Mouse (Mus musculus) kidney, embryonic 16.5 days (tissue): ENCODE measurements around the gene Paqr5. TPM values are rescaled to one million over a fixed set of nuclear protein-coding genes. Genes with fewer than 3 reads are reported as not detected.
A peak's percentile ranks its signal among the peaks of the same experiment; 100 is the strongest.

Source experiments
- ATAC-seq: fragments of 200-750 bp; cut with Nextera tagmentation; 2 replicates; pipeline ENCODE4 v1.8.0; 2017; ENCODE audit warnings: moderate TSS enrichment; ENCODE audit not compliant: low FRiP score, low TSS enrichment
- H3K27ac ChIP-seq: fragments of 300-500 bp; sonication (generic); 2 replicates; pipeline ENCODE4 v1.5.1; 2014; ENCODE audit warnings: low read length
- H3K27me3 ChIP-seq: fragments of 300-500 bp; sonication (generic); 2 replicates; pipeline ENCODE4 v1.6.1; 2014; ENCODE audit warnings: low read length, control low read depth, mixed read lengths; ENCODE audit not compliant: insufficient read depth
- H3K36me3 ChIP-seq: fragments of 300-500 bp; sonication (generic); 2 replicates; pipeline ENCODE4 v1.6.1; 2014; ENCODE audit warnings: low read length, control low read depth, mixed read lengths; ENCODE audit not compliant: insufficient read depth
- H3K4me1 ChIP-seq: fragments of 300-500 bp; sonication (generic); 2 replicates; pipeline ENCODE4 v1.6.1; 2014; ENCODE audit warnings: low read length, control low read depth, mixed read lengths; ENCODE audit not compliant: insufficient read depth
- H3K4me2 ChIP-seq: fragments of 300-500 bp; sonication (generic); replicated peaks from 2 replicates; pipeline ENCODE4 v1.6.1; 2014; ENCODE audit warnings: low read depth, low read length
- H3K4me3 ChIP-seq: fragments of 300-500 bp; sonication (generic); 2 replicates; pipeline ENCODE4 v1.5.1; 2014; ENCODE audit warnings: mild to moderate bottlenecking, low read length
- H3K9ac ChIP-seq: fragments of 300-500 bp; sonication (generic); replicated peaks from 2 replicates; pipeline ENCODE4 v1.6.1; 2014; ENCODE audit warnings: low read length
- H3K9me3 ChIP-seq: fragments of 300-500 bp; sonication (generic); 2 replicates; pipeline ENCODE4 v1.6.1; 2016; ENCODE audit warnings: low read length, control low read depth
- WGBS: fragments of 180-500 bp; shearing (Covaris S2); extraction: QIAGEN DNeasy Blood & Tissue Kit; methylation state at CpG from one replicate; pipeline ENCODE4 v1.1.7; 2014; 5-methylcytosine and 5-hydroxymethylcytosine counted together
- polyA plus RNA-seq: library from polyadenylated mRNA; unstranded; fragments of >200 nt; fragmentation: Nextera tagmentation; extraction: Ambion mirVana; gene quantifications from 2 replicates; pipeline ENCODE4 v1.2.1, GENCODE M21; 2015

The Paqr5 gene
- polyA plus RNA-seq, 1 experiment from 2014 or later: 53.4 TPM

DNA sequence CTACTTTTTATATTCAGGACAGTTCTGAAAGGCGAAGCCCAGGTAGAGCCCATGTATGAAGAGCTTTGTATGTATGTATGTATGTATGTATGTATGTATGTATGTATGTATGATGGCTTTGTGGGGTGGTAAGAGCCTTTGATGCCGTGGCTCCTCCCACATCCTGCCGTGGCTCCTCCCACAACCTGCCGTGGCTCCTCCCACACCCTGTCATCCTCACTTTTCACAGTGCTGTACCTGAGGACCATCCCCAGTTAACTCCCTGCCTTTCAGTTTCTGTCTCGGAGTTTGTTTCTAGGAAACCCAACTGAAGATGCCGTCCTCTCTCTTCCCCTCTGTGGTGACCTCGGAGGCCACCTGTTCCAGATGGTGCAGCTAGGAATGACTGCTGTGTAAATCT lies 40.6 kb downstream of the Paqr5 start:
- Histone ChIP-seq H3K4me1 (no peaks in the 10 kb centered on the region), H3K4me2 (no peak overlapping the region), H3K27me3 (no peaks in the 10 kb centered on the region), H3K27ac (no peak overlapping the region), H3K36me3 (no peaks in the 10 kb centered on the region), H3K9me3 (no peaks in the 10 kb centered on the region), H3K9ac (no peak overlapping the region), H3K4me3 (no peak overlapping the region)
- ATAC-seq: no peak
- 82% methylated on average over 7 of the region's 7 CpGs for WGBS

DNA sequence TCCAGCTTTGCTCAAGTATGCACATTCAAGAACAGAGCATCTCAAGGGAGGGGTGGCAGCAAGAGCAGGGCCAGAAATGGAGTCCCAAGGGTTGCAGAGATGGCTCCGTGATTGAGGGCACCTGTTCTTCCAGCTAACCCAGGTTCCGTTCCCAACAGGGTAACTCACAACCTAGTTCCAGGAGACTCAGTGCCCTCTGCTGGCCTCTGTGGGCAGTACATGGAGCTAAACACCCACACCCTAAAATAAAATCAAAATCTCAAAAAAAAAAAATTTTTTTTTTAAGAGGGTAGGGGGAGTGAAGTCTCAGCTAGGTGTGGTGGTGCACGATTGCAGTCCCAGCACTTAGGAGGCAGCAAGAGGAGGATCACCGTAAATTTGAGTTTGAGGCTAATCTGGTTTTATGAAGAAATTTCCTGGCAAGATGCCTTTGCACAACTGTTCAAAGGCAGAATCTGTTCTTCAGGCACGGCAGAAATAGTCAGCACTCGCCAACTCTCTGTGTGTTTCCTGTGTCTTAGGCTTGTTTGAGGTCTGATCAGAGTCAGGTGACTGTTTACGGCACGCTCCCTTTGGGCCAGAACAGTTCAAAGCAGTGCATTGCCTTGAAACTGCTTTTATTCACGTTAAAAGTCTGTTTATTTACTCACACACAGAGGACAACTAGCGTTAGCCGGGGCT lies 41.3 kb downstream of the Paqr5 start:
- ATAC-seq: no peak
- 42% methylated on average over 11 of the region's 11 CpGs for WGBS

DNA sequence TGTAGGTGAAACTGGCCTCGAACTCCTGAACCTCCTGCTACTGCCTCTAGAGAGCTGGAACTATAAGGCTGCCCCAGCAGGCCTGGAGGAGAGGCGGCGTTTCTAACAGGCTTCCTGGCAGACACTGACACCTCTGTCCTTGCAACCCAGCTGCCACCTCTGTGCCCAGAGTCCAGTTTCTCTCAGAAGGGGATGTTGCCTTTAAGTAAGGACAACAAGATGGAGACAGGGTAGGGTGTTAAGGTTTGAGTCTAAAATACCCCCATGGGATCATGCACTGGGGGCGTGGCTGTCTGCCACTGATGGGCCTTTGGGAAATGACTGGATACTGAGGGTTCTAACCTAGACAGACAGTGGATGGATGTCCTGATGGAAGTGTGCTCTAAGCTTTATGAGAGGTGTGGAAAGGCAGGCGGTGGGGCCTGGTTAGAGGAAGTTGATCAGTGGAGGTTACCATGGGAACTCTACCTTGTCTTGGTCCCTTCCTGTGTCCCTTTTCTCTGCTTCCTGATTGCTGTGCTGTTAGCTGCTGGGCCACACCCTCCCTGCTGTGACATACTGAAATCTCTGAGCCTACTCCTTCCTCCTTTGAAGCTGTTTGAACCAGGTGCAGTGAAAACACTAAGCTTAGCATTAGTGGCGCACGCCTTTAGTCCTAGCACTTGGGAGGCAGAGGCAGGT lies 43.6 kb downstream of the Paqr5 start:
- no peak for ATAC-seq
- Histone ChIP-seq H3K9me3 (no peaks in the 10 kb centered on the region), H3K4me3 (no peak overlapping the region), H3K9ac (no peak overlapping the region), H3K27me3 (no peaks in the 10 kb centered on the region), H3K4me1 (no peaks in the 10 kb centered on the region), H3K27ac (no peak overlapping the region), H3K4me2 (no peak overlapping the region), H3K36me3 (no peaks in the 10 kb centered on the region)
- 85% methylated on average over 7 of the region's 7 CpGs for WGBS

More for the DNA sequence above, 41.3 kb downstream of the Paqr5 start:
- no peaks in the 10 kb centered on the region for H3K36me3 ChIP-seq
- H3K27ac ChIP-seq: no peak overlapping the region
- H3K9me3 ChIP-seq: no peaks in the 10 kb centered on the region
- H3K4me2 ChIP-seq: no peak overlapping the region
- no peaks in the 10 kb centered on the region for H3K4me1 ChIP-seq
- H3K9ac ChIP-seq: no peak overlapping the region
- H3K4me3 ChIP-seq: no peak overlapping the region
- no peaks in the 10 kb centered on the region for H3K27me3 ChIP-seq

DNA sequence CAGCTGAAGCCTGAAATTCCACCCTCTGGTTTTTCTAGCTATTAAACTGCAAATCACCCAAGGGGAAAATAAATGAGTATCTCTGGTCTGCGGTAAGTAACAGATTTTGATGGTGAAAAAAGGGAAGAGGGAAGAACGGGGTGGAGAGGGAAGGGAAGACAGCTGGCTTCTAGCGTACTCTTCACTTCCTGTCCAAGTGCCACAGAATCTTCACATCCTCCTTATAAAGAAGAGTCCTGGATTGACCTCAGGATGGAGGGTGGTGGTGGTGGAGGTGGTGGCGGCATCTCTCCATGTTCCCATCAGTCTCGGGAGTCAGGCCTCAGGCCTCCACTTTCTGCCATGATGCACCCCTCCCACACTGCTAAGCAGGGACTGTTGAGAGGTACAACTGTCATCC lies 44.8 kb downstream of the Paqr5 start:
- 73% methylated on average over 5 of the region's 5 CpGs for WGBS
- Histone ChIP-seq H3K4me2 (no peak overlapping the region), H3K27me3 (no peaks in the 10 kb centered on the region), H3K27ac (no peak overlapping the region), H3K9ac (no peak overlapping the region), H3K36me3 (no peaks in the 10 kb centered on the region), H3K4me1 (no peaks in the 10 kb centered on the region), H3K4me3 (no peak overlapping the region), H3K9me3 (no peaks in the 10 kb centered on the region)
- no peak for ATAC-seq

DNA sequence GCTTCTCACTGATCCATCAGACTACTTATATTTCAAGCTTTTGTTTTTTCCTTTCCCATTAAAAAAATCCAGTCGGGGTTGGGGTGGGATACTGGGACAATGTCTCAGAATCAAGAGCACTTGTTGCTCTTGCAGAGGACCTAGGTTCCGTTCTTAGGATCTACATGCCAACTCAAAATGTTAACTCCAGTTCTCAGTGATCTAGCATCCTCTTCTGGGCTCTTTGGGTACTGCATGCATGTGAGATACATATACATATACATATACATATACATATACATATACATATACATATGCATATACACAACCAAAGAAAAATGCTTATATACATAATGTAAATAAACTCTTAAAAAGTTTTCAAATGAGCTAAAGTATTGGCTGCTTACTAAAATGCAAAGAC lies 46.7 kb downstream of the Paqr5 start:
- WGBS: 87% methylated on average over 2 of the region's 2 CpGs

DNA sequence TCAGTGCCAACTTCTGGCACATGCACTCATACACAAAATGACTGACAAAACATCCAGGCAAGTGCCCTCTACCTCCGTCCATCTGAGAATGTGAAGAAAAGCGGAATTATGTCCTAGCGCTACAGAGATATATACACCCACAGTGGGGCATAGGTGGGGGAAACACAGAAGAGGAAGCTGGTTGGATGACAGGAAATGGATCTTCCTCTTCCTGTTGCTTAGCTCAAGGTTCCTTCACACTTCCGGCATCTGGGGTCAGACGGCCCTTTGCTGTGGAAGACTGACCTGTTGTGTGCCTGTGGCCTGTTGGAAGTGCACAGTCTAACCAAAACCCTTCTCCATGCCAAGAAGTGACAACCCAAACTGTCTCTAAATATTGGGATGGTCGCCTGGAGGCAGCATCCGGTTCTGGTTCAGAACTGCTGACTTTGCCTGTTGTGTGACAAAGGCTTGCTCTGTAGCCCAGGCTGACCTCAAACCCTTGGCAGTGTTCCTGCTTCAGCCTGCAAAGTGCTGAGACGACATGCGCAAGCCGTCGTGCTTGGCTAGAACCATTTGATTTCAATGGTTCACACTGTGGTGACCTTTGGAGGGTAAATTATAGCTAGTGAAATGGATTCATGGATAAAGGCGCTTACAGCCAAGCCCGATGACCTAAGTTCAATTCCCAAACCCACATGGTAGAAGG lies 49.3 kb downstream of the Paqr5 start:
- 72% methylated on average over 13 of the region's 13 CpGs for WGBS
- Histone ChIP-seq H3K9ac (no peak overlapping the region), H3K9me3 (no peaks in the 10 kb centered on the region), H3K36me3 (no peaks in the 10 kb centered on the region), H3K4me2 (no peak overlapping the region), H3K27me3 (no peaks in the 10 kb centered on the region), H3K4me3 (no peak overlapping the region), H3K4me1 (no peaks in the 10 kb centered on the region), H3K27ac (no peak overlapping the region)
- ATAC-seq: no peak

More for the DNA sequence above, 46.7 kb downstream of the Paqr5 start:
- no peak overlapping the region for H3K27ac ChIP-seq
- no peaks in the 10 kb centered on the region for H3K27me3 ChIP-seq
- H3K36me3 ChIP-seq: no peaks in the 10 kb centered on the region
- H3K4me3 ChIP-seq: no peak overlapping the region
- H3K9ac ChIP-seq: no peak overlapping the region
- no peaks in the 10 kb centered on the region for H3K9me3 ChIP-seq
- no peak for ATAC-seq
- no peaks in the 10 kb centered on the region for H3K4me1 ChIP-seq
- H3K4me2 ChIP-seq: no peak overlapping the region

DNA sequence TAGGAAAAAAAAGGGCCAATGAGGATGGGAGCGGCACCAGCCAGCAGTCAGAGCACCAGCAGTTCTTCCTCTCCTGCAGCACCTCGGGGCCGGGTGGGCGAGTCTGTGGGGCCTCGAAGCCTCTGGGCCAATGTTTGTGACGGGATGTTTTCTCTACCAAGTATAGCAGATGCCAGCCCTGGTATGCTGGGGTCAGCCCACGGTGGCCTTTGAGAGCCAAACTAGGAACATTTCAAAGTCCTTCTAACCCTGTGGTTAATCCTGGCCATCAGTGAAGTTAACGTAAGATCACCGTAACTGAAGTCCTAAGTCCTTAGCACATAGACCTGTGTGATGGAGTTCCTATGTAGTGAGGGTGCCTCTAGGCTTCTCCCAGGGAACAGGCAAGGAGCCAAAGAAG lies 54.6 kb downstream of the Paqr5 start:
- 54% methylated on average over 9 of the region's 9 CpGs for WGBS
- ATAC-seq: no peak

DNA sequence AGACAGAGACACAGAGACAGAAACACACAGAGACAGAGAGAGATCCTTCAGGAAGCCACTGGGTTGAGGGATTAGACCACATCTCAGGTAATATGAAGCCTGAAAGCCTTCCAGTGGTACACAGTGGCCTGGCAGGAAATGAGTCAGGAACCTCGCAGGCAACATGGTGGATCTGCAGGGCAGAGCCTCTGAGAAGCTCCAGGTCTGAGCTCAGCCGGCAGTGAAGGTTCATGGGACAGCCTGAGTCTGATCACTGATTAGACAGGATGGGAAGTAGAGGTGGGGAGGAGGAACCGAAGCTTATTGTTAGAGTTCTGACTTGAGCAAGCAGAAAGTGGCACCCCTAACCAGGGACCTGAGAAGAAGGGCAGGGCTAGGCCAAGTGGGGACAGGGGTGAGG lies 55.6 kb downstream of the Paqr5 start:
- no peak overlapping the region for H3K27ac ChIP-seq
- H3K27me3 ChIP-seq: no peaks in the 10 kb centered on the region
- 61% methylated on average over 3 of the region's 3 CpGs for WGBS
- H3K36me3 ChIP-seq: no peaks in the 10 kb centered on the region
- H3K4me2 ChIP-seq: no peak overlapping the region
- H3K4me3 ChIP-seq: no peak overlapping the region
- no peaks in the 10 kb centered on the region for H3K4me1 ChIP-seq
- H3K9me3 ChIP-seq: no peaks in the 10 kb centered on the region
- ATAC-seq: no peak
- H3K9ac ChIP-seq: no peak overlapping the region

More for the DNA sequence above, 54.6 kb downstream of the Paqr5 start:
- Histone ChIP-seq H3K9me3 (no peaks in the 10 kb centered on the region), H3K4me3 (no peak overlapping the region), H3K4me1 (no peaks in the 10 kb centered on the region), H3K4me2 (no peak overlapping the region), H3K27me3 (no peaks in the 10 kb centered on the region), H3K9ac (no peak overlapping the region), H3K27ac (no peak overlapping the region), H3K36me3 (no peaks in the 10 kb centered on the region)

DNA sequence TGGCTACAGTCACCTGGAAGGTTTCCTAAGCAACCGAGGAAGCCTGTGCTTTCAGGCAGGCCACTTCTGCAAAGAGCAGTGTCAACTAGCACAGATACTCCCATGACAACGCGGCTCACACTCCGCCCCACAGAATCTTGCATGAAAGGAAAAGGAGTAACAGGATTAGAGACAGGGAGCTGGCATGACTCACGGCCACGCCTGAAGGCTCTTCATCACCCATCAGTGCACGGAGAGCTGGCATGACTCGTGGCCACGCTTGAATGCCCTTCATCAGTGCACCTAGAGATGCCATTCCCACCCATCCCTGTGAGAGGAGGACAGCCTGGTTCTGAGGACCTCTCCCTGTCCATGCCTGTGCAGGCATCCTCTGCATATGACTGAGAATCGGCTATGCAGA lies 59.3 kb downstream of the Paqr5 start:
- no peaks in the 10 kb centered on the region for H3K27me3 ChIP-seq
- H3K9ac ChIP-seq: no peak overlapping the region
- no peaks in the 10 kb centered on the region for H3K9me3 ChIP-seq
- H3K4me2 ChIP-seq: no peak overlapping the region
- peak; percentile 46; the same call in 1 of the 2 replicates for ATAC-seq
- H3K36me3 ChIP-seq: no peaks in the 10 kb centered on the region
- H3K4me3 ChIP-seq: no peak overlapping the region
- 49% methylated on average over 10 of the region's 10 CpGs for WGBS
- H3K27ac ChIP-seq: no peak overlapping the region
- H3K4me1 ChIP-seq: 0 out of 2 replicates have a peak, but pooled peaks cover 6% of the 10 kb centered on the region

DNA sequence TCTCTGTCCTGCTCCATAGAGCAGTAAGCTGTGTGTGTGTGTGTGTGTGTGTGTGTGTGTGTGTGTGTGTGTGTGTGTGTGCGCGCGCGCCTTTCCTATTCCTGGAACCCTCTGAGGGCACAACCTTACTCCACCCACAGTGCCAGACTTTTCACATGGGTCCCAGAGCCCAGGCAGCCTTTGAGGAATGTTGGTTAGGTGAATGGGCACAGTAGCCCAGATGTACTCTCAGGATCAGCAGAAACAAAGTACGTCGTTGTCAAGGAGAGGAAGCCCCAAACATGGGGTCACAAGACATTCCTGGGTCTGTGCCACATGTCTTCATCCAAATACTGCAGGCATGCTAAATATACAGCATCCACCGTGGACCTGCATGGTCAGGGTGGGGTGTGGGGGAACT lies 60.7 kb downstream of the Paqr5 start:
- no peak overlapping the region for H3K4me2 ChIP-seq
- H3K9ac ChIP-seq: no peak overlapping the region
- no peaks in the 10 kb centered on the region for H3K27me3 ChIP-seq
- 0 out of 2 replicates have a peak, but pooled peaks cover 6% of the 10 kb centered on the region for H3K4me1 ChIP-seq
- WGBS: 92% methylated on average over 7 of the region's 7 CpGs
- H3K36me3 ChIP-seq: no peaks in the 10 kb centered on the region
- H3K4me3 ChIP-seq: no peak overlapping the region
- no peak overlapping the region for H3K27ac ChIP-seq
- no peak for ATAC-seq
- no peaks in the 10 kb centered on the region for H3K9me3 ChIP-seq
